Mouse (Mus musculus) kidney, embryonic 14.5 days (tissue): ENCODE data around the gene Stk4. TPM values are rescaled to one million over a fixed set of nuclear protein-coding genes. Genes with fewer than 3 reads are reported as not detected.

Experiments
- ATAC-seq: fragments of 200-750 bp; cut with Nextera tagmentation; 2 replicates; pipeline ENCODE4 v1.8.0; 2017; ENCODE audit warnings: moderate number of reproducible peaks, mild to moderate bottlenecking, moderate TSS enrichment, moderate library complexity; ENCODE audit not compliant: low FRiP score, low TSS enrichment
- H3K27ac ChIP-seq: fragments of 300-500 bp; sonication (generic); 2 replicates; pipeline ENCODE4 v1.5.1; 2014; ENCODE audit warnings: low read depth, mild to moderate bottlenecking, low read length, moderate library complexity, mixed read lengths
- H3K27me3 ChIP-seq: fragments of 300-500 bp; sonication (generic); 2 replicates; pipeline ENCODE4 v1.6.1; 2014; ENCODE audit warnings: mild to moderate bottlenecking, low read length; ENCODE audit not compliant: control insufficient read depth, insufficient read depth
- H3K36me3 ChIP-seq: fragments of 300-500 bp; sonication (generic); 2 replicates; pipeline ENCODE4 v1.6.1; 2014; ENCODE audit warnings: low read length, mixed read lengths; ENCODE audit not compliant: control insufficient read depth, insufficient read depth
- H3K4me1 ChIP-seq: fragments of 300-500 bp; sonication (generic); 2 replicates; pipeline ENCODE4 v1.6.1; 2014; ENCODE audit warnings: low read length, mixed read lengths; ENCODE audit not compliant: control insufficient read depth, insufficient read depth
- H3K4me2 ChIP-seq: fragments of 300-500 bp; sonication (generic); replicated peaks from 2 replicates; pipeline ENCODE4 v1.6.1; 2014; ENCODE audit warnings: low read depth, mild to moderate bottlenecking, low read length
- H3K4me3 ChIP-seq: fragments of 300-500 bp; sonication (generic); 2 replicates; pipeline ENCODE4 v1.5.1; 2014; ENCODE audit warnings: mild to moderate bottlenecking, low read length
- H3K9ac ChIP-seq: fragments of 300-500 bp; sonication (generic); 2 replicates; pipeline ENCODE4 v1.6.1; 2014; ENCODE audit warnings: low read depth, mild to moderate bottlenecking, low read length, moderate library complexity
- H3K9me3 ChIP-seq: fragments of 300-500 bp; sonication (generic); 2 replicates; pipeline ENCODE4 v1.6.1; 2016; ENCODE audit warnings: low read length; ENCODE audit not compliant: control insufficient read depth
- WGBS: fragments of 180-500 bp; shearing (Covaris S2); extraction: QIAGEN DNeasy Blood & Tissue Kit; methylation state at CpG from one replicate; pipeline ENCODE4 v1.1.7; 2014; 5-methylcytosine and 5-hydroxymethylcytosine counted together
- polyA plus RNA-seq: library from polyadenylated mRNA; unstranded; fragments of >200 nt; fragmentation: Nextera tagmentation; extraction: Ambion mirVana; gene quantifications from 2 replicates; pipeline ENCODE4 v1.2.1, GENCODE M21; 2014

Stk4 gene
- polyA plus RNA-seq, result 24.1 and 36.5 TPM in 2 replicates

DNA sequence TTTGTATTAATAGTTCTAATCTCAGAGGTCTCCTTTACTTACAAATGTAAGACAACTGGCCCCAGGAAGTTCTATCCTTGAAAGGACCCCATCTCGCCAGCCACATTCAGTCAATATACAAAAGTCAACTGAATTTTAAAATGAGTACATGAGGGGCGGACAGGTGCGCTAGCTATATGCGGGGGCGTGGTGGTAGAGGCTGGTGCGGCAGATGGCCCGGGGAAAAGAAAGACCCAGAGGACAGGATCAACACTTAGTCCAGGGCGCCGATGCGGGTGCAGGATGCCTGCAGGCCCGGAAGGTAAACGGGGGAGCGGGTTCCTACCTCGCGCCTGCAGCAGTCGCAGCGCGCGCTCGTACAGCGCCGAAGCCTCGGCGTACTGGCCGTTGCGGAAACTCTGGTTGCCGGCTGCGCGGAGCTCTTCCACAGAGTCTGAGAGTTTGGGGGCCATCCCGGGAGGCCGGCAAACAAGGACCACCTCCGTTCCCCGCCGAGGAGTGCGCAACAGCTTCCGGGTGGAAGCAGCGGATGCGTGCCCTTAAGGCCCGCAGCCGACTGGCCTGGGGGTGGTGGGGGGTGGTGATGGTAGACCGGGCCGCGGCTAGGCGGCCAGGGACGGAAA is at the start of gene Stk4:
Stk4 (plus strand) TSS at position 181 of the 623 bp plus-strand sequence.
- Histone ChIP-seq H3K4me2 (peak within 1 kb of the TSS; percentile 83), H3K4me3 (peak within 1 kb of the TSS; percentile 80), H3K27me3 (no peaks in the 10 kb centered on the region), H3K9ac (peak within 1 kb of the TSS; percentile 88), H3K36me3 (peaks cover 14% of the 10 kb centered on the region; the same call in 1 of the 2 replicates), H3K27ac (peak within 1 kb of the TSS; percentile 83), H3K9me3 (no peaks in the 10 kb centered on the region), H3K4me1 (peaks cover 21% of the 10 kb centered on the region)
- WGBS, result under 1% methylated on average over 45 of the region's 45 CpGs
- peak; percentile 32; the same call in 1 of the 2 replicates for ATAC-seq

DNA sequence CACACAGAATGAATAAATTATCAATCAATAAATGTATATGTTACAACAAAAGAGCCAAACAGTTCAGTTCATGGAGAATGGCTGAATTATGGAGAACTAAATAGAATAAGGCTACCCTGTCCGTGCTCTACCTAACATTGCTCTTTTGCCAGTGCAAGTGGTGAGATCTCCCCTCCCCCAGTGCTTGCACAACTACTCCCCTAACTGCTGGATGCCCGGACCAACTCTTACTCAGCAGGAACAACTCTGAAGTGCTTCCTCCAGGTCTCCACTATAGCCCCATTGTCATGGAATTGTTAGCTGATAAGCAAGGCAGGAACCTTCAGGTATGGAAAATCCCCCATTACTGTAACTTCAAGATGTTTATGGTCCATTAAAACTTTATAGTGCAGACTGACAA is 48.0 kb upstream of the Stk4 start:
- WGBS, result 40% methylated on average over 2 of the region's 2 CpGs
- H3K27me3 ChIP-seq, result no peaks in the 10 kb centered on the region
- H3K9me3 ChIP-seq, result no peaks in the 10 kb centered on the region
- no peak overlapping the region for H3K4me2 ChIP-seq
- no peaks in the 10 kb centered on the region for H3K4me1 ChIP-seq
- peaks cover 25% of the 10 kb centered on the region for H3K36me3 ChIP-seq
- no peak overlapping the region for H3K4me3 ChIP-seq
- no peak overlapping the region for H3K27ac ChIP-seq
- no peak for ATAC-seq
- H3K9ac ChIP-seq, result no peak overlapping the region

DNA sequence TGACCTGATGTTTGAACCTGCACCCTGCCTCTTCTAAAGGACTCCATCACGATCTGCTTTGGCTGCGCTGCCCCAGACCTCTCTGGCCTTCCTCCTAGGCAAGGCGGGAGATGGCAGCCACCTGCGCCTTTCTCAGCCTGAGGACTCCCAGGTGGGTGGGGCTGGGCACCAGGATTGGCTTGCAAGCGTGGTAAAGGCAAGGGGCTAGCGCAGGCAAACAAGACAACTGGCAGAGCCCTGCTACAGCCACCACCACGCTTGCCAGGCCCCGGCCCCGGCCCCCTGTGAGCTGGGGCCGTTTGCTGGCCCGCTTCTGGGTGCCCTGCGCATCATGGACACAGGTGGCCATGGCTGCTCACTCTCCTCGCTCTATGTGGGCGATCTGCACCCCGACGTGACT is 45.0 kb upstream of the Stk4 start, which contains the start of gene Pabpc1l:
Pabpc1l (plus strand) TSS at position 301 of the 400 bp plus-strand sequence.
- no peak within 1 kb of the TSS for H3K4me2 ChIP-seq
- no peaks in the 10 kb centered on the region for H3K4me1 ChIP-seq
- no peaks in the 10 kb centered on the region for H3K27me3 ChIP-seq
- no peak within 1 kb of the TSS for H3K9ac ChIP-seq
- H3K4me3 ChIP-seq, result no peak within 1 kb of the TSS
- no peaks in the 10 kb centered on the region for H3K36me3 ChIP-seq
- H3K9me3 ChIP-seq, result no peaks in the 10 kb centered on the region
- no peak for ATAC-seq
- H3K27ac ChIP-seq, result no peak within 1 kb of the TSS
- 85% methylated on average over 16 of the region's 16 CpGs for WGBS

DNA sequence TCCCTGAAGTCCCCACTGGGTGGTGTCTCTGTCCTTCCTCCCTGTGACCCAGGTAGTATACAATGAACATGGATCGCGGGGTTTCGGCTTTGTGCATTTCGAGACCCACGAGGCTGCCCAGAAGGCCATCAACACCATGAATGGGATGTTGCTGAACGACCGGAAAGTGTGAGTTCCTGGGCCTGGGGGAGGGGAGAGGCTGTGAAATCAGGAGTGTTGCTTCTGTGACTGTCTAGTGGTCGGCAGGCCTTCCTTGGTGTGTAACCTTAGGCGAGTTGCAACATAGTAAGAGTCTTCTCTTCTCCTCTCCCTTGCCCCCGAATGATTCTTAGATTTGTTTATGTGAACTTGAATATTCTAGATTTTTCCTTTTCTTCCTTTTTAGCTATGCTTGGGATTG is 39.0 kb upstream of the Stk4 start:
- H3K36me3 ChIP-seq, result no peaks in the 10 kb centered on the region
- H3K27ac ChIP-seq, result no peak overlapping the region
- WGBS, result 62% methylated on average over 10 of the region's 10 CpGs
- H3K4me1 ChIP-seq, result no peaks in the 10 kb centered on the region
- ATAC-seq, result no peak
- no peaks in the 10 kb centered on the region for H3K27me3 ChIP-seq
- no peak overlapping the region for H3K9ac ChIP-seq
- no peak overlapping the region for H3K4me3 ChIP-seq
- no peak overlapping the region for H3K4me2 ChIP-seq
- H3K9me3 ChIP-seq, result no peaks in the 10 kb centered on the region

DNA sequence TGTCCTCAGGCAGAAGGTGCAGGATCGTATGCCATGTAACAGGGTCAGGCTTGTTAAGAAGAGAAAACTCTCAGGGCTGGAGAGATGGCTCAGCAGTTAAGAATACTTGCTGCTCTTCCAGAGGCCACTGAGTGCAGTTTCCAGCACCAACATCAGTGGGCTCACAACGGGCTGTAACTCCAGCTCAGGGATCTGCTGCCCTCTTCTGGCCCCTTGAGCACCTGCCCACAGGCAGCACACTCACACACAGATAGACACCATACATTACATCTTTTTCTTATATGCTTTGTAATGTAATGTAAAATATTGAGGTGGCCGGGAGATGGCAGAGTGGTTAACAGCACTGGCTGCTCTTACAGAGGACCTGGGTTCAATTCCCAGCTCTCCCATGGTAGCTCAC is 37.1 kb upstream of the Stk4 start:
- Histone ChIP-seq H3K36me3 (no peaks in the 10 kb centered on the region), H3K4me1 (no peaks in the 10 kb centered on the region), H3K27me3 (no peaks in the 10 kb centered on the region), H3K27ac (no peak overlapping the region), H3K9me3 (no peaks in the 10 kb centered on the region), H3K4me3 (no peak overlapping the region), H3K9ac (no peak overlapping the region), H3K4me2 (no peak overlapping the region)
- ATAC-seq, result no peak
- 97% methylated on average over 3 of the region's 3 CpGs for WGBS

DNA sequence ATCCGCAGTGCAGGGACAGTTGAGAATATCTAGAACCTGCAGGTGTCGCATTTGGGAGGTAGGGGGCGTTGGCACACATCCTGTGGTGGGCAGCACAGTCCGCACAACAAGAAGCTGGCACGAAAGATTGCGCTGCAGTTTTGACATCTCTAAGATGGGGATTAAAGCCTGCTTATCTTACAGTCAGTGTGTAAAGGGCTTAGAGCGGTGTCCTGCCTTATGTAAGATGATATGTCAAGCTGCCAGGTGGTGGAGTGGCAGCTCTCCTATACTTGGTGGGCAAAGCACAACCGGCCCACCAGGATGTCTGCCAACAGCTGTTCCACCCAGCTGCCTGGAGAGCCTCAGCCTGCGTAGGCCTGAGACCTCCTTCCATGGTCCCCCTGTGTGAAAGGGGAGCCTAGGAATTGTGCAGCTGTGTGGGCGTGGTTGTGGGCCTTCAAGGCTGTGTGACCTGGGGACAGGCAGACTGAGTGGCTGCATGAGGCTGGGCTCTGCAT is 33.6 kb upstream of the Stk4 start:
- Histone ChIP-seq H3K4me3 (no peak overlapping the region), H3K27me3 (no peaks in the 10 kb centered on the region), H3K4me1 (no peaks in the 10 kb centered on the region), H3K4me2 (no peak overlapping the region), H3K9me3 (no peaks in the 10 kb centered on the region), H3K36me3 (no peaks in the 10 kb centered on the region), H3K27ac (no peak overlapping the region), H3K9ac (no peak overlapping the region)
- 51% methylated on average over 10 of the region's 10 CpGs for WGBS
- ATAC-seq, result peak; percentile 76

DNA sequence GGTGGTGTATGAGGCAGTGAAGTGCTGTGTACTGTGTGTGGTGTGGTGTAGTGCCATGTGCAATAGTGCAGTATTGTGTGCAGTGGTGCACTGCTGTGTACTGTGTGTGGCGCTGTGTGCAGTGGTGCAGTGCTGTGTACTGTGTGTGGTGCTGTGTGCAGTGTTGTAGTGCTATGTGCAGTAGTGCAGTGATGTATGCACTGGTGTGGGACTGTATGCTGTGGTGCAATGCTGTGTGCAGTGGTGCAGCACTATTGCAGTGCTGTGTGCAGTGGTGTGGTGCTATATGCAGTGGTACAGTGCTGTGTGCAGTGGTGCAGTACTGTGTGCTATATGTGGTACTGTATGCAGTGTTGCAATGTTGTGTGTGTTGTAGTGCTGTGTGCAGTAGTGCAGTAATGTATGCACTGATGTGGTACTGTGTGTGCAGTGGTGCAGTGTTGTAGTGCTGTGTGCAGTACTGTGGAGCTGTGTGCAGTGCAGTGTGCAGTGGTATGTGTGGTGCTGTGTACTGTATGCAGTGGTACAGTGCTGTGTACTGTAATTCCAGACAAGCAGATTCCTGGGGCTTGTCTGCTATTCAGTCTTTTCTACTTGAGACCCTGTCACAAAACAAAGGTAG is 31.6 kb upstream of the Stk4 start:
- Histone ChIP-seq H3K36me3 (no peaks in the 10 kb centered on the region), H3K9ac (no peak overlapping the region), H3K4me2 (no peak overlapping the region), H3K27me3 (no peaks in the 10 kb centered on the region), H3K4me3 (no peak overlapping the region), H3K4me1 (no peaks in the 10 kb centered on the region), H3K27ac (no peak overlapping the region), H3K9me3 (no peaks in the 10 kb centered on the region)
- peak; percentile 22; the same call in 1 of the 2 replicates for ATAC-seq
- 86% methylated on average over 1 of the region's 1 CpGs for WGBS

DNA sequence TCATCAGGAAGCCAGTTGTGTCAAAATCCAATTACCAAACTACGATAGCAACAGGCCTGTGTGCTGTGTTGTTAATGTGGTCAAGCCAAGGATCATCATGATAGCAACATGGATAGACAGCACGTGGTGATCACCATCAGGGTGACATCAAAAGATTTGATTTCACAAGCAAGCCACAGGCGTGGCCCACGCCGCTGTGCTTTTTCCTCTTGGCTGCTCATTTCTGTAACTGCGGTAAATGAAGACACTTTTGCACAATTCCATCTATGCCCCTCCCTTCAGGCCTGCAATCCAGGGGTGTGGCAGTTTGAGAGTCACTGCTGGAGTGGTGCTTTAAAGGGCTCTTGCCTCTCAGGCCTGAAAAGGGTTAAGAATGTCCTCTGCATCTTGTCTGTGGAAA is 29.2 kb upstream of the Stk4 start:
- WGBS, result 83% methylated on average over 6 of the region's 6 CpGs
- Histone ChIP-seq H3K9me3 (no peaks in the 10 kb centered on the region), H3K4me3 (no peak overlapping the region), H3K36me3 (no peaks in the 10 kb centered on the region), H3K4me2 (no peak overlapping the region), H3K9ac (no peak overlapping the region), H3K4me1 (no peaks in the 10 kb centered on the region), H3K27me3 (no peaks in the 10 kb centered on the region), H3K27ac (no peak overlapping the region)
- ATAC-seq, result no peak

DNA sequence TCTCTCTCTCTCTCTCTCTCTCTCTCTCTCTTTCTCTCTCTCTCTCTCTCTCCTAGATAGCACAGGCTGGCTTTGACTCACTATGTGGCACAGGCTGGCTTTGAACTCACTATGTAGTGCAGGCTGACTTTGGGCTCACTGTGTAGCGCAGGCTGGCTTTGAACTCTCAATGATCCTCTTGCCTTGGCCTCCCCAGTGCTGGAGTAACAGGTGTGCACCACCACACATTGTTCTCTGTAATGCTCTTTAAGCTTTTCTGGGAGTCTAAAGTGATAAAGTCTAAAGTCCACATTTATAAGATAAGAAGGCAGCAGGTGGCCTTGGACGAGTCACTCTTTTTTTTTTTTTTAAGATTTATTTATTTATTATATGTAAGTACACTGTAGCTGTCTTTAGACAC is 28.6 kb upstream of the Stk4 start:
- 82% methylated on average over 2 of the region's 2 CpGs for WGBS
- Histone ChIP-seq H3K4me2 (no peak overlapping the region), H3K9ac (no peak overlapping the region), H3K4me1 (no peaks in the 10 kb centered on the region), H3K27ac (no peak overlapping the region), H3K27me3 (no peaks in the 10 kb centered on the region), H3K36me3 (no peaks in the 10 kb centered on the region), H3K4me3 (no peak overlapping the region), H3K9me3 (no peaks in the 10 kb centered on the region)
- no peak for ATAC-seq
